Mouse (Mus musculus) C2C12 (cell line): ENCODE measurements around the gene Anks1b.
"Not testable (repeated sequence)": the region's sequence is repeated elsewhere in the genome, so short reads cannot be mapped to it uniquely, and the experiment has no call there.

Experiments used
- CEBPB ChIP-seq: IDR thresholded peaks from one replicate; pipeline ENCODE4 v1.6.1; 2011; ENCODE audit warnings: low read depth, mild to moderate bottlenecking, control low read depth, moderate library complexity
- CTCF ChIP-seq: IDR thresholded peaks from one replicate; pipeline ENCODE4 v1.5.1; 2011; ENCODE audit not compliant: control insufficient read depth, insufficient read depth, insufficient read length
- MAX ChIP-seq: IDR thresholded peaks from one replicate; pipeline ENCODE4 v1.6.1; 2011; ENCODE audit warnings: mild to moderate bottlenecking, control low read depth
- MYOD1 ChIP-seq: IDR thresholded peaks from one replicate; pipeline ENCODE4 v1.6.1; 2011; ENCODE audit warnings: low read depth; ENCODE audit not compliant: control insufficient read depth, insufficient read length
- MYOG ChIP-seq: IDR thresholded peaks from one replicate; pipeline ENCODE4 v1.6.1; 2011; ENCODE audit not compliant: control insufficient read depth, insufficient read length; ENCODE audit errors: extremely low read depth
- USF1 ChIP-seq: IDR thresholded peaks from one replicate; pipeline ENCODE4 v1.6.1; 2011; ENCODE audit warnings: low read depth, mild to moderate bottlenecking, control low read depth, moderate library complexity

DNA sequence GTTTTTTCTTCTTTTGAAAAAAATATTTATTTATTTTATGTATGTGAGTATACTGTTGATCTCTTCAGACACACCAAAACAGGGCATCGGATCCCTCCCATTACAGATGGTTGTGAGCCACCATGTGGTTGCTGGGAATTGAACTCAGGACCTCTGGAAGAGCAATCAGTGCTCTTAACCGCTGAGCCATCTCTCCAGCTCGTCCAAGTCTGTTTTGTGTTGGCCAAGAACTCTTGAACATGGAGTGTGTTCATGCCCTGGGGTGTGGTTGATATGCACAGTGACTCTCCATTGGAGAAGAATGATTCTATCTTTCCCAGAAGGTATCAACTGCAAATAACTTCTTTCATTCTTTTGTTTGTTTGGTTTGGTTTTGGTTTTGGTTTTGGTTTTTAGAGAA is 757.5 kb downstream of the Anks1b start:
- TF ChIP-seq MAX, CTCF, USF1, MYOG, CEBPB, MYOD1: not testable (repeated sequence)
